8 mouse cellular contexts compared by ENCODE assay signal in genomic region chr19:40271308-40271892, GRCm38 (mm10). TPM values are rescaled to one million over a fixed set of nuclear protein-coding genes. Genes with fewer than 3 reads are reported as not detected.
DNase-seq lines count a peak whose midpoint lies in the region; ATAC-seq lines count a peak whose summit lies in the region.

TSS of gene Pdlim1 (minus strand) at chr19:40271842.

- no peaks in the 10 kb centered on the region for H3K36me3 ChIP-seq in embryonic facial prominence, embryonic 11.5 days (replicated peaks; ENCODE audit: control insufficient read depth, insufficient read depth, low read depth, low read length)
- peaks cover 2% of the 10 kb centered on the region; the same call in 1 of the 2 replicates for H3K36me3 ChIP-seq in heart, embryonic 10.5 days
- no peaks in the 10 kb centered on the region for H3K36me3 ChIP-seq in kidney, embryonic 14.5 days (ENCODE audit: control insufficient read depth, insufficient read depth, low read length)
- H3K36me3 ChIP-seq in lung, embryonic 15.5 days = no peaks in the 10 kb centered on the region

- peak within 1 kb of the TSS; percentile 55 for H3K4me3 ChIP-seq in embryonic facial prominence, embryonic 11.5 days (ENCODE audit: low read depth, low read length)
- peak within 1 kb of the TSS; percentile 86 for H3K4me3 ChIP-seq in heart, embryonic 10.5 days
- peak within 1 kb of the TSS; percentile 65 for H3K4me3 ChIP-seq in kidney, embryonic 14.5 days (ENCODE audit: low read length)
- H3K4me3 ChIP-seq in lung, embryonic 15.5 days = peak within 1 kb of the TSS; percentile 75

- H3K27ac ChIP-seq in embryonic facial prominence, embryonic 11.5 days (replicated peaks; ENCODE audit: low read depth, low read length) = no peak within 1 kb of the TSS
- peak within 1 kb of the TSS; percentile 95 for H3K27ac ChIP-seq in heart, embryonic 10.5 days
- H3K27ac ChIP-seq in kidney, embryonic 14.5 days (ENCODE audit: low read depth, low read length) = no peak within 1 kb of the TSS
- peak within 1 kb of the TSS; percentile 69 for H3K27ac ChIP-seq in lung, embryonic 15.5 days

- peak within 1 kb of the TSS; percentile 92 for H3K4me2 ChIP-seq in embryonic facial prominence, embryonic 11.5 days (ENCODE audit: low read depth, low read length)
- H3K4me2 ChIP-seq in kidney, embryonic 14.5 days (replicated peaks; ENCODE audit: low read depth, low read length) = peak within 1 kb of the TSS; percentile 98
- H3K4me2 ChIP-seq in lung, embryonic 15.5 days = peak within 1 kb of the TSS; percentile 96

- H3K9me3 ChIP-seq in embryonic facial prominence, embryonic 11.5 days (replicated peaks; ENCODE audit: control insufficient read depth, low read length) = no peaks in the 10 kb centered on the region
- no peaks in the 10 kb centered on the region for H3K9me3 ChIP-seq in heart, embryonic 10.5 days
- no peaks in the 10 kb centered on the region for H3K9me3 ChIP-seq in kidney, embryonic 14.5 days (ENCODE audit: control insufficient read depth, low read length)
- H3K9me3 ChIP-seq in lung, embryonic 15.5 days = no peaks in the 10 kb centered on the region

- peak; percentile 78 for ATAC-seq in embryonic facial prominence, embryonic 11.5 days (replicated peaks; ENCODE audit: insufficient number of reproducible peaks, low FRiP score, low TSS enrichment, low read depth)
- ATAC-seq in kidney, embryonic 14.5 days (ENCODE audit: low FRiP score, low TSS enrichment) = peak; percentile 84
- ATAC-seq in lung, embryonic 15.5 days (ENCODE audit: borderline replicate concordance, extremely low read depth, low FRiP score, low TSS enrichment) = peak; percentile 92
- no peak for ATAC-seq in neutrophil, adult 5-6 weeks (ENCODE audit: extremely low read depth, insufficient number of reproducible peaks, low FRiP score, poor library complexity, severe bottlenecking)

- H3K9ac ChIP-seq in embryonic facial prominence, embryonic 11.5 days (replicated peaks; ENCODE audit: low read length) = peak within 1 kb of the TSS; percentile 58
- peak within 1 kb of the TSS; percentile 57 for H3K9ac ChIP-seq in kidney, embryonic 14.5 days (ENCODE audit: low read depth, low read length)
- peak within 1 kb of the TSS; percentile 77 for H3K9ac ChIP-seq in lung, embryonic 15.5 days

- no peaks in the 10 kb centered on the region for H3K4me1 ChIP-seq in embryonic facial prominence, embryonic 11.5 days (ENCODE audit: control insufficient read depth, insufficient read depth, low read length)
- H3K4me1 ChIP-seq in heart, embryonic 10.5 days = peaks cover 24% of the 10 kb centered on the region
- H3K4me1 ChIP-seq in kidney, embryonic 14.5 days (ENCODE audit: control insufficient read depth, insufficient read depth, low read length) = peaks cover 4% of the 10 kb centered on the region; the same call in 1 of the 2 replicates
- peaks cover 29% of the 10 kb centered on the region for H3K4me1 ChIP-seq in lung, embryonic 15.5 days

- peaks cover 10% of the 10 kb centered on the region; the same call in 1 of the 2 replicates for H3K27me3 ChIP-seq in embryonic facial prominence, embryonic 11.5 days (ENCODE audit: control insufficient read depth, insufficient read depth, low read length)
- H3K27me3 ChIP-seq in heart, embryonic 10.5 days (ENCODE audit: insufficient read depth, poor library complexity, severe bottlenecking) = no peaks in the 10 kb centered on the region
- H3K27me3 ChIP-seq in kidney, embryonic 14.5 days (ENCODE audit: control insufficient read depth, insufficient read depth, low read length) = peaks cover 17% of the 10 kb centered on the region
- H3K27me3 ChIP-seq in lung, embryonic 15.5 days = peaks cover 4% of the 10 kb centered on the region; the same call in 1 of the 2 replicates

- WGBS in embryonic facial prominence, embryonic 11.5 days = under 1% methylated on average over 42 of the region's 54 CpGs
- under 1% methylated on average over 53 of the region's 54 CpGs for whole genome bisulfite sequencing in heart, embryonic 10.5 days
- under 1% methylated on average over 50 of the region's 54 CpGs for WGBS in kidney, embryonic 14.5 days
- under 1% methylated on average over 40 of the region's 54 CpGs for WGBS in lung, embryonic 15.5 days

- peak; percentile 19 to 39 for DNase-seq in B cell, adult 2 months
- peak; percentile 69 for DNase-seq in T-cell, adult 2 months (ENCODE audit: low spot score)
- peak; percentile 80 for DNase-seq in embryonic facial prominence, embryonic 11.5 days (ENCODE audit: low spot score)
- DNase-seq in heart, embryonic 10.5 days (ENCODE audit: low spot score) = peak; percentile 92
- DNase-seq in thymus, postnatal 4 days = peak; percentile 85

RNA-seq across cellular contexts. Expression of gene Pdlim1, which starts in this region (rescaled TPM):
- 121 and 137 TPM in 2 replicates for polyA plus RNA-seq in embryonic facial prominence, embryonic 11.5 days (2014; fragmentation: Nextera tagmentation; extraction: Ambion mirVana)
- 262 and 337 TPM in 2 replicates for polyA plus RNA-seq in heart, embryonic 10.5 days (2016; fragmentation: Nextera tagmentation; extraction: Ambion mirVana)
- polyA plus RNA-seq in kidney, embryonic 14.5 days (2014; fragmentation: Nextera tagmentation; extraction: Ambion mirVana) = 28.6 and 30.8 TPM in 2 replicates
- polyA plus RNA-seq in lung, embryonic 15.5 days (2015; fragmentation: Nextera tagmentation; extraction: Ambion mirVana) = 159 and 171 TPM in 2 replicates
- 32.2 and 37.4 TPM in 2 replicates for total RNA-seq in neutrophil, adult 5-6 weeks (2017)

Comparison
In these comparisons a context has a peak if more than half of its experiments do, and no peak if none do; other contexts are left out.
1. DNase-seq: peak in every context shown above with its lines; median percentile 92 in heart, embryonic 10.5 days; 85 in thymus, postnatal 4 days; 80 in embryonic facial prominence, embryonic 11.5 days; 69 in T-cell, adult 2 months; 29 in B cell, adult 2 months.
2. H3K27ac ChIP-seq: peak in heart, embryonic 10.5 days (single experiment) and lung, embryonic 15.5 days (single experiment); none in embryonic facial prominence, embryonic 11.5 days (single experiment) and kidney, embryonic 14.5 days (single experiment).
3. Peak in every context shown above with its lines, with median percentiles within 50 percentile points of each other: H3K4me2 ChIP-seq, H3K4me3 ChIP-seq and H3K9ac ChIP-seq.